Mouse (Mus musculus) liver, embryonic 12.5 days (tissue): Measurements from ENCODE around the gene Mdm2. TPM values are rescaled to one million over a fixed set of nuclear protein-coding genes. Genes with fewer than 3 reads are reported as not detected.
A peak's percentile ranks its signal among the peaks of the same experiment; 100 is the strongest.

Experiments used
- ATAC-seq: fragments of 200-750 bp; cut with Nextera tagmentation; 2 replicates; pipeline ENCODE4 v1.8.0; 2017; ENCODE audit warnings: moderate number of reproducible peaks, mild to moderate bottlenecking, moderate library complexity
- H3K27ac ChIP-seq: fragments of 300-500 bp; sonication (generic); 2 replicates; pipeline ENCODE4 v1.5.1; 2016; ENCODE audit warnings: mild to moderate bottlenecking
- H3K27me3 ChIP-seq: fragments of 300-500 bp; sonication (generic); replicated peaks from 2 replicates; pipeline ENCODE4 v1.6.1; 2016; ENCODE audit warnings: mild to moderate bottlenecking, moderate library complexity
- H3K36me3 ChIP-seq: fragments of 300-500 bp; sonication (generic); 2 replicates; pipeline ENCODE4 v1.6.1; 2016; ENCODE audit warnings: mild to moderate bottlenecking, moderate library complexity
- H3K4me1 ChIP-seq: fragments of 300-500 bp; sonication (generic); 2 replicates; pipeline ENCODE4 v1.6.1; 2016
- H3K4me2 ChIP-seq: fragments of 300-500 bp; sonication (generic); 2 replicates; pipeline ENCODE4 v1.6.1; 2016; ENCODE audit warnings: mild to moderate bottlenecking, moderate library complexity
- H3K4me3 ChIP-seq: fragments of 300-500 bp; sonication (generic); 2 replicates; pipeline ENCODE4 v1.5.1; 2016; ENCODE audit warnings: mild to moderate bottlenecking, moderate library complexity
- H3K9ac ChIP-seq: fragments of 300-500 bp; sonication (generic); 2 replicates; pipeline ENCODE4 v1.6.1; 2016; ENCODE audit warnings: mild to moderate bottlenecking, moderate library complexity
- H3K9me3 ChIP-seq: fragments of 300-500 bp; sonication (generic); replicated peaks from 2 replicates; pipeline ENCODE4 v1.6.1; 2016; ENCODE audit warnings: mild to moderate bottlenecking, moderate library complexity
- WGBS: fragments of 180-500 bp; shearing (Covaris S2); methylation state at CpG from one replicate; pipeline ENCODE4 v1.1.7; 2016; ENCODE audit not compliant: insufficient replicate concordance; 5-methylcytosine and 5-hydroxymethylcytosine counted together
- polyA plus RNA-seq: library from polyadenylated mRNA; unstranded; fragments of >200 nt; fragmentation: Nextera tagmentation; extraction: Ambion mirVana; gene quantifications from 2 replicates; pipeline ENCODE4 v1.2.1, GENCODE M21; 2016

The Mdm2 gene
- polyA plus RNA-seq, 1 experiment from 2014 or later, result 36.9 TPM

GRCm38 (mm10) chr10:117643711-117644428, 66.7 kb downstream of the Mdm2 start:
- WGBS, result 72% methylated on average over 12 of the region's 12 CpGs
- H3K4me1 ChIP-seq, result peaks cover 14% of the 10 kb centered on the region
- H3K36me3 ChIP-seq, result no peaks in the 10 kb centered on the region
- no peak for ATAC-seq
- H3K4me2 ChIP-seq, result no peak overlapping the region
- no peak overlapping the region for H3K4me3 ChIP-seq
- no peaks in the 10 kb centered on the region for H3K9me3 ChIP-seq
- H3K27ac ChIP-seq, result no peak overlapping the region
- no peaks in the 10 kb centered on the region for H3K27me3 ChIP-seq
- no peak overlapping the region for H3K9ac ChIP-seq

- Histone ChIP-seq H3K36me3 (no peaks in the 10 kb centered on the region), H3K27ac (no peak overlapping the region), H3K4me2 (no peak overlapping the region), H3K4me3 (no peak overlapping the region), H3K27me3 (no peaks in the 10 kb centered on the region), H3K4me1 (peaks cover 14% of the 10 kb centered on the region), H3K9ac (no peak overlapping the region), H3K9me3 (no peaks in the 10 kb centered on the region)
- WGBS, result 60% methylated on average over 6 of the region's 6 CpGs
- ATAC-seq, result no peak
Measured at GRCm38 (mm10) chr10:117643302-117643701, 67.3 kb downstream of the Mdm2 start.

GRCm38 (mm10) chr10:117642491-117643262, 67.9 kb downstream of the Mdm2 start:
- no peak overlapping the region for H3K9ac ChIP-seq
- H3K4me2 ChIP-seq, result no peak overlapping the region
- no peak overlapping the region for H3K4me3 ChIP-seq
- peaks cover 14% of the 10 kb centered on the region for H3K4me1 ChIP-seq
- WGBS, result 76% methylated on average over 15 of the region's 15 CpGs
- H3K27ac ChIP-seq, result no peak overlapping the region
- H3K27me3 ChIP-seq, result no peaks in the 10 kb centered on the region
- H3K36me3 ChIP-seq, result no peaks in the 10 kb centered on the region
- ATAC-seq, result no peak
- H3K9me3 ChIP-seq, result no peaks in the 10 kb centered on the region

GRCm38 (mm10) chr10:117642201-117642450, 68.4 kb downstream of the Mdm2 start:
- H3K9me3 ChIP-seq, result no peaks in the 10 kb centered on the region
- H3K36me3 ChIP-seq, result no peaks in the 10 kb centered on the region
- no peak overlapping the region for H3K9ac ChIP-seq
- peaks cover 14% of the 10 kb centered on the region for H3K4me1 ChIP-seq
- 77% methylated on average over 9 of the region's 9 CpGs for WGBS
- H3K27me3 ChIP-seq, result no peaks in the 10 kb centered on the region
- no peak overlapping the region for H3K27ac ChIP-seq
- no peak overlapping the region for H3K4me2 ChIP-seq
- no peak for ATAC-seq
- no peak overlapping the region for H3K4me3 ChIP-seq

GRCm38 (mm10) chr10:117641400-117642200, 69.0 kb downstream of the Mdm2 start:
- H3K27me3 ChIP-seq, result no peaks in the 10 kb centered on the region
- 60% methylated on average over 20 of the region's 20 CpGs for WGBS
- H3K9me3 ChIP-seq, result no peaks in the 10 kb centered on the region
- no peak for ATAC-seq
- H3K4me1 ChIP-seq, result peaks cover 14% of the 10 kb centered on the region
- no peaks in the 10 kb centered on the region for H3K36me3 ChIP-seq
- no peak overlapping the region for H3K9ac ChIP-seq
- no peak overlapping the region for H3K4me2 ChIP-seq
- no peak overlapping the region for H3K27ac ChIP-seq
- H3K4me3 ChIP-seq, result no peak overlapping the region

GRCm38 (mm10) chr10:117640595-117641078, 69.9 kb downstream of the Mdm2 start:
- WGBS, result 56% methylated on average over 7 of the region's 7 CpGs
- no peak overlapping the region for H3K4me2 ChIP-seq
- no peaks in the 10 kb centered on the region for H3K27me3 ChIP-seq
- no peak overlapping the region for H3K4me3 ChIP-seq
- no peaks in the 10 kb centered on the region for H3K9me3 ChIP-seq
- no peak overlapping the region for H3K27ac ChIP-seq
- peaks cover 14% of the 10 kb centered on the region for H3K4me1 ChIP-seq
- H3K36me3 ChIP-seq, result no peaks in the 10 kb centered on the region
- ATAC-seq, result no peak
- no peak overlapping the region for H3K9ac ChIP-seq

- no peaks in the 10 kb centered on the region for H3K36me3 ChIP-seq
- ATAC-seq, result no peak
- H3K27ac ChIP-seq, result no peak overlapping the region
- no peaks in the 10 kb centered on the region for H3K9me3 ChIP-seq
- 29% methylated on average over 21 of the region's 21 CpGs for WGBS
- no peak overlapping the region for H3K4me3 ChIP-seq
- H3K9ac ChIP-seq, result no peak overlapping the region
- H3K4me1 ChIP-seq, result peaks cover 14% of the 10 kb centered on the region
- H3K4me2 ChIP-seq, result peak overlapping the region; percentile 55
- no peaks in the 10 kb centered on the region for H3K27me3 ChIP-seq
Measured at GRCm38 (mm10) chr10:117639899-117640594, 70.5 kb downstream of the Mdm2 start.

- 79% methylated on average over 8 of the region's 8 CpGs for WGBS
- no peak for ATAC-seq
- peaks cover 14% of the 10 kb centered on the region for H3K4me1 ChIP-seq
Measured at GRCm38 (mm10) chr10:117639221-117639599, 71.3 kb downstream of the Mdm2 start.

More at GRCm38 (mm10) chr10:117639221-117639599, 71.3 kb downstream of the Mdm2 start:
- Histone ChIP-seq H3K27ac (no peak overlapping the region), H3K27me3 (no peaks in the 10 kb centered on the region; the same call in 1 of the 2 replicates), H3K36me3 (no peaks in the 10 kb centered on the region), H3K4me2 (no peak overlapping the region), H3K9me3 (no peaks in the 10 kb centered on the region), H3K4me3 (no peak overlapping the region), H3K9ac (no peak overlapping the region)

Other genes starting within 250 kb of the Mdm2 start
- gene Cpm, start 81.3 kb downstream of the Mdm2 start, polyA plus RNA-seq, result 29.8 and 30.7 TPM in 2 replicates
- 5.2 and 5.3 TPM in 2 replicates for gene Slc35e3, start 35.6 kb upstream of the Mdm2 start, polyA plus RNA-seq
- 80.3 and 81.3 TPM in 2 replicates for gene Nup107, start 81.9 kb upstream of the Mdm2 start, polyA plus RNA-seq
- gene Rap1b, start 135.3 kb upstream of the Mdm2 start, polyA plus RNA-seq, result 174 and 185 TPM in 2 replicates